Mouse (Mus musculus) lung, embryonic 14.5 days (tissue): Measurements from ENCODE around the gene Cers3. TPM values are rescaled to one million over a fixed set of nuclear protein-coding genes. Genes with fewer than 3 reads are reported as not detected.

ENCODE experiments used
- ATAC-seq: fragments of 200-750 bp; cut with Nextera tagmentation; 2 replicates; pipeline ENCODE4 v1.8.0; 2017; ENCODE audit warnings: mild to moderate bottlenecking, moderate TSS enrichment, moderate library complexity; ENCODE audit not compliant: insufficient read depth
- DNase-seq: peaks from one replicate; pipeline ENCODE4 v3.0.0-alpha.2; 2015
- H3K27ac ChIP-seq: fragments of 300-500 bp; sonication (generic); 2 replicates; pipeline ENCODE4 v1.5.1; 2014; ENCODE audit warnings: low read depth, mild to moderate bottlenecking, moderate library complexity
- H3K27me3 ChIP-seq: fragments of 300-500 bp; sonication (generic); 2 replicates; pipeline ENCODE4 v1.6.1; 2014; ENCODE audit warnings: low read length, control low read depth; ENCODE audit not compliant: insufficient read depth
- H3K36me3 ChIP-seq: fragments of 300-500 bp; sonication (generic); 2 replicates; pipeline ENCODE4 v1.6.1; 2014; ENCODE audit warnings: control low read depth; ENCODE audit not compliant: insufficient read depth
- H3K4me1 ChIP-seq: fragments of 300-500 bp; sonication (generic); 2 replicates; pipeline ENCODE4 v1.6.1; 2014; ENCODE audit warnings: antibody characterized with exemption, control low read depth; ENCODE audit not compliant: insufficient read depth
- H3K4me2 ChIP-seq: fragments of 300-500 bp; sonication (generic); 2 replicates; pipeline ENCODE4 v1.6.1; 2014; ENCODE audit warnings: mild to moderate bottlenecking
- H3K4me3 ChIP-seq: fragments of 300-500 bp; sonication (generic); 2 replicates; pipeline ENCODE4 v1.5.1; 2014; ENCODE audit warnings: low read depth, low read length
- H3K9ac ChIP-seq: fragments of 300-500 bp; sonication (generic); 2 replicates; pipeline ENCODE4 v1.6.1; 2014
- H3K9me3 ChIP-seq: fragments of 300-500 bp; sonication (generic); 2 replicates; pipeline ENCODE4 v1.6.1; 2016; ENCODE audit warnings: low read depth, low read length, control low read depth
- CTCF ChIP-seq: IDR thresholded peaks from 2 replicates; pipeline ENCODE4 v1.5.1; 2016; ENCODE audit warnings: antibody characterized with exemption, low read depth
- WGBS: fragments of 180-500 bp; shearing (Covaris S2); extraction: QIAGEN DNeasy Blood & Tissue Kit; methylation state at CpG from one replicate; pipeline ENCODE4 v1.1.7; 2014; 5-methylcytosine and 5-hydroxymethylcytosine counted together
- polyA plus RNA-seq: library from polyadenylated mRNA; unstranded; fragments of >200 nt; fragmentation: Nextera tagmentation; extraction: Ambion mirVana; gene quantifications from 2 replicates; pipeline ENCODE4 v1.2.1, GENCODE M21; 2014

Gene Cers3
- polyA plus RNA-seq, 1 experiment from 2014 or later: 4.0 TPM

DNA sequence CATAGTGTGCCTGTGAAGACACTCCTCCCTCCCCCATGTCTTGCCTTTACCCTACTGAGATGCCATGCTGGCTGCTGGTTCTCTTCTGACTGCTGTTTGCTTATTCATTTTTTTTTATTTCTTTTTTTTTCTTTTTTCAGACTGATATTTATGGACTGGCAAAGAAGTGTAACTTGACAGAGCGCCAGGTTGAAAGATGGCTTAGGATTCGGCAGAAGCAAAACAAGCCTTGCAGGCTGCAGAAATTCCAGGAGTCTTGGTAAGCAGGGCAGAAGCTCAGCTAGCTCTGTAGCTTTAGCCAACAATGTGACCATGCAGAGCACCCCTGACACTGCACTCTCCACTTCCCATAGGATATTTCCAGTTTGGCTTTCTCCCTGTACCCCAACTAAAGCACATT, 36.1 kb downstream of the Cers3 start:
- 18% methylated on average over 2 of the region's 2 CpGs for WGBS
- no peak overlapping the region for H3K4me3 ChIP-seq
- H3K27me3 ChIP-seq: no peaks in the 10 kb centered on the region
- no peaks in the 10 kb centered on the region for H3K36me3 ChIP-seq
- ATAC-seq (no peak), DNase-seq (peak; percentile 63)
- 0 out of 2 replicates have a peak, but pooled peaks cover 7% of the 10 kb centered on the region for H3K4me1 ChIP-seq
- H3K9me3 ChIP-seq: no peaks in the 10 kb centered on the region
- TF ChIP-seq CTCF: no peak
- H3K4me2 ChIP-seq: no peak overlapping the region
- H3K27ac ChIP-seq: peak overlapping the region; percentile 71
- no peak overlapping the region for H3K9ac ChIP-seq

DNA sequence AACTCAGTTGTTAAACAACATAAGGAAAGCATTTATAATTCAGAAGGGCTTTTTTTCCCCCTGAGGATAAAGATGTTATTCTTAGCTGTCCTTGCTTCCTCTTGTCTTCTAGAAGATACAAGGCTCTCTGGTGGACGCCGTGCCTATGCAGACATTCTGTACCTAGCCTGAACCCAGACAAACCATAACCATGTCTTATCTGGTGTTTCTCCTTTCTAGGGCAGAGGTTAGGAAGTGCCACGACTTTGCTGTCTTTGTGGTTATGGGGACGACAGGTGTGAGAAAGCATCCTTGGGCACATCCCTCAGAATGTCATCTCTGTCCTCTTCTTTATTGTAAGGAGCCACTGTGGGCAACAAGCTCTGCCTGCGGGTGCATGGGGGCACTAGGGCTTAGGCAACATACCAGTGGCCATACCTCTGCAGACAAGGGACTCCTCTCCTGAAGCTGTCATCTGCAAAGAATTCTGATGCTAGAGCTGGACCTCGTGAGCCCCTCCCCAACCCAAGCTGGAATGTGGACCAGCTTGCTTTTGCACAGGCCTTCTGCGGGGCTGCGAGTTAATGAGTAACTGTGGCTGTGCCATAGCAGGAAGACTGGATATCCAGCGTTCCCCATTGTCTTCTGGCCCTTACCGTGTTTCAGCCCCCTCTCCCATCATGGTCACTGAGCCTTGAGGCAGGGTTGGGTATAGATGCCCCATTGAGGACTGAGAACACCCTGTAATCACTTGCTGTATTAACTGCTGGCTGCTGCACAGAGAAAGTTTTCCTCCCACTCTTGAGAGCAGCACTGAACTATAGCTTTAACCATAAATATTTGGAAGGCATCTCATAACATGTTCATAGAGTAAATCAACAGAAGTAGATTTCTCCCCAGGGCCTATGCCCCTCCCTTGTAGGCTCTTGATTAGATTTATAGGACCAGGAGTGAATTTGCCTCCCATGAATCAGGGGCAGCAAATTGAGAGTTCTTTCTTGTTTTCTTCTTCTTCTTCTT, 36.9 kb downstream of the Cers3 start:
- H3K9ac ChIP-seq: no peak overlapping the region
- DNase-seq: peak; percentile 81
- 0 out of 2 replicates have a peak, but pooled peaks cover 7% of the 10 kb centered on the region for H3K4me1 ChIP-seq
- H3K4me2 ChIP-seq: no peak overlapping the region
- H3K27me3 ChIP-seq: no peaks in the 10 kb centered on the region
- ATAC-seq: peak; percentile 88
- H3K36me3 ChIP-seq: no peaks in the 10 kb centered on the region
- H3K27ac ChIP-seq: peak overlapping the region; percentile 71
- 45% methylated on average over 10 of the region's 10 CpGs for WGBS
- TF ChIP-seq CTCF: no peak
- H3K4me3 ChIP-seq: no peak overlapping the region
- H3K9me3 ChIP-seq: no peaks in the 10 kb centered on the region

DNA sequence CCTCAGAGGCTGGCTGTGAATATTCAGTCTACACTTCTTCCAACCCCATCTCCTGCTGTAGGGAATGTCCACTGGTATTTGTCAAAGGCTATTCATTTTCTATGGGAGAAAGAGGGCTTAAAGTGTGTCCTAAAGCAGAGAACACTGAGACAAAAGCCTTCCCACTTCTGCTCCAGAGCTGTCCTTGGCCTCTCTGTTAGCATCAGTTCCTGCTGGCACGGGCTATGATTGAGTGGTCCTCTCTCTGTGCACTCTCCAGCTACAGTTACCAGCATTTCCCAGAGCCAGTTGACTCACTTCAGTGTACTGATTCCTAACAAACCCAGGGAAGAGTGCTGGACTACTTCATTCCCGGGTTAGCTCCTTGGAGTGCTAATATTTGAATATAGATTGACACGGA, 43.2 kb downstream of the Cers3 start:
- H3K27ac ChIP-seq: no peak overlapping the region; the same call in 1 of the 2 replicates
- H3K4me2 ChIP-seq: no peak overlapping the region
- no peaks in the 10 kb centered on the region for H3K9me3 ChIP-seq
- no peak for TF ChIP-seq CTCF
- no peak overlapping the region for H3K9ac ChIP-seq
- no peak for ATAC-seq
- H3K27me3 ChIP-seq: no peaks in the 10 kb centered on the region
- DNase-seq: peak; percentile 34
- no peak overlapping the region for H3K4me3 ChIP-seq
- H3K36me3 ChIP-seq: no peaks in the 10 kb centered on the region
- 57% methylated on average over 3 of the region's 3 CpGs for WGBS
- H3K4me1 ChIP-seq: peaks cover 15% of the 10 kb centered on the region

DNA sequence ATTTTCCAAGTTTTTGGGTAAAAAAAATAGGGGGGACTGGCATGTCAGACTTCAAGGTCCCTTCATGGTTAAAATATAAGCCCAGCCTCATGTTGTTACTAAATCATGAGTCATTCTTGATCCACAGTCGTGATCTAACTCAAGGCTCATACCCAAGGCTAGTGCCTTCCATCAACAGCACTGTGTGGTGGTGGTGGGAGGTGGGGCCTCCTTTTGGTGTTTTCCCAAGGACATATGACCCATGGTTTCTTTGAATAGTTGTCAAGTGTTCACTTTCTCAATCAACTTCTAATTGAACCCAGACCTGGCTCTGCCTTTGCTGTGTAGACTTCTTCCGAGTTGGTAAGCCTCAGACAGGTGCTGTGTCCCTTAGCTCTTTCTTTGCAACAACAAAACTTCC, 44.5 kb downstream of the Cers3 start:
- Histone ChIP-seq H3K27me3 (no peaks in the 10 kb centered on the region), H3K4me3 (no peak overlapping the region), H3K4me2 (no peak overlapping the region), H3K27ac (no peak overlapping the region), H3K9me3 (no peaks in the 10 kb centered on the region), H3K4me1 (peaks cover 15% of the 10 kb centered on the region), H3K9ac (no peak overlapping the region), H3K36me3 (no peaks in the 10 kb centered on the region)
- no peak for TF ChIP-seq CTCF
- DNase-seq (no peak), ATAC-seq (no peak)
- 60% methylated on average over 2 of the region's 2 CpGs for WGBS

DNA sequence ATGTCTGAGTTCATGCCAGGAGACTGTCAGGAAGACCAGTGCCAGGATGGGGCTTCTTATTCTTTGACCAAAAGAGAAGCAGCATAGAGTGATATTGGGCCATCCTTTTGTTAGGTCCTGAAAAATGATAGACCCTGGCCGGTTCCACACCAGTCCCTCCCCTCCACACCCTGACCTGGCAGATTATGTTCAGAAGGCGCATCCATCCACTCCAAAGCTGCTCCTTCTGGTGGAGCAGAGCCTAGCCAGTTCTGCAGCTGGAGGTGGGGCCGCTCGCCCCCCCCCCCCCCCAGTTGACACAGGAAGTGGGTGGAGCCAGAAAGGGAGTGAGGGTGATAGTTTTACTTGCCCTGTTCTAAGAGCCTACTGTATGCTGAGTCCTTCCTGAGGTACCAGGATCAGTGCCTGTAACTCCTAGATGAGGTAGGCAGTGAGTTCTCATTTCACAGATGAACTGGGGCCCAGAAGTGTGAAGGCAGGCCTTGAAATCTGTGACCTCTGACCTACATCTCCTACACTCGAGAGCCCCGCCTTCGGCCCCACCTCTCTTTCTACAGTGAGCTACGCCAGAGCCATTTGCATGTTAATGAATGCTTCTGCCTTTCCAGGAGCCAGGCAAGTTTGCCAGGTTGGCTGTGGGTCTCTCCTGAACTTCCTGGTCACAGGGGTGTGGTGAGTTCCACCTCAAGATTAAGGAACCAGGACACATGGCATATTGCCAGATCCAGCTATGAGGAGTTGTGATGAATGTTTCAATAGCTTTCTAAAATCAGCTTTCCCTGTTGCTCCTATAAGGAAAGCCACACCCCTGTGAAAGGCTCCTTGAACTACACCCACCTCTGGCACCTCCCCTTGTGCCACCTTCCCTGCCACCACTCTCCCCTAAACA, 46.8 kb downstream of the Cers3 start:
- Histone ChIP-seq H3K4me1 (peaks cover 15% of the 10 kb centered on the region), H3K36me3 (no peaks in the 10 kb centered on the region), H3K9me3 (no peaks in the 10 kb centered on the region), H3K27ac (no peak overlapping the region; the same call in 1 of the 2 replicates), H3K27me3 (no peaks in the 10 kb centered on the region), H3K4me3 (no peak overlapping the region), H3K4me2 (no peak overlapping the region), H3K9ac (no peak overlapping the region)
- DNase-seq (peak; percentile 37), ATAC-seq (peak; percentile 47)
- WGBS: 29% methylated on average over 8 of the region's 8 CpGs
- no peak for TF ChIP-seq CTCF

DNA sequence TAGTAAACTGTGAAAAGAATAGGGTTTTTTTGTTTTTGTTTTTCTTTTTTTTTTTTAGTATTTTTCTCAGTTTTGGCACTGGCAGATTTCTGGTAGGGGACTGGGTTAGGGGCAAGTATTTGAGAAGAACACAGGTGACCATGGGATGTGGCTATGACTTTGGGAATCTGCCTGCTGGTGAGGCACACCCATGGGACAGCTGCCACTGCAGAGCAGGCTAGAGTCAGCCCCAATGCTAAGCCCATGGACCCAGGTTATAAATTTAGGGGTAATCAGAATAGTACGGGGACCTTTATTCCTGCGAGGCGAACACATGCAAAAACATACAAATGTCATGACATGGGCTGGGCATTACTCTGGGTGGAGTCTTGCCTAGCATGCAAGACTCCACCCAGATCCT, 47.7 kb downstream of the Cers3 start:
- Histone ChIP-seq H3K9me3 (no peaks in the 10 kb centered on the region), H3K9ac (no peak overlapping the region), H3K36me3 (no peaks in the 10 kb centered on the region), H3K27me3 (no peaks in the 10 kb centered on the region), H3K4me3 (no peak overlapping the region), H3K4me2 (no peak overlapping the region), H3K27ac (no peak overlapping the region), H3K4me1 (peaks cover 12% of the 10 kb centered on the region)
- 89% methylated on average over 3 of the region's 3 CpGs for WGBS
- DNase-seq (no peak), ATAC-seq (no peak)
- no peak for TF ChIP-seq CTCF
